Mouse (Mus musculus) erythroblast, embryonic 14.5 days (primary cell): Measurements from ENCODE around the gene Map4k2. TPM values are rescaled to one million over a fixed set of nuclear protein-coding genes. Genes with fewer than 3 reads are reported as not detected.

ENCODE experiments used
- H3K27me3 ChIP-seq: 2 replicates; pipeline ENCODE4 v1.6.1; 2012; ENCODE audit warnings: inconsistent platforms; ENCODE audit not compliant: control insufficient read depth
- H3K36me3 ChIP-seq: 2 replicates; pipeline ENCODE4 v1.6.1; 2012; ENCODE audit warnings: mild to moderate bottlenecking, inconsistent platforms; ENCODE audit not compliant: control insufficient read depth
- H3K4me1 ChIP-seq: 2 replicates; pipeline ENCODE4 v1.6.1; 2012; ENCODE audit warnings: inconsistent platforms; ENCODE audit not compliant: control insufficient read depth
- H3K4me3 ChIP-seq: replicated peaks from 2 replicates; pipeline ENCODE3; 2012; ENCODE audit warnings: moderate library complexity, mild to moderate bottlenecking, inconsistent platforms
- H3K9me3 ChIP-seq: 2 replicates; pipeline ENCODE4 v1.6.1; 2012; ENCODE audit warnings: low read length, inconsistent platforms, mixed read lengths; ENCODE audit not compliant: control insufficient read depth
- GATA1 ChIP-seq: IDR thresholded peaks from 2 replicates; pipeline ENCODE4 v1.6.1; 2012; ENCODE audit warnings: low read length, inconsistent platforms, mixed read lengths
- TAL1 ChIP-seq: IDR thresholded peaks from 3 replicates; pipeline ENCODE4 v1.6.1; 2012; ENCODE audit warnings: low read length, inconsistent platforms, mixed read lengths
- polyA plus RNA-seq: library from polyadenylated mRNA; stranded (reverse); fragments of >175 nt; gene quantifications from 2 replicates; pipeline ENCODE4 v1.2.3, GENCODE M21; 2012

The Map4k2 gene
- polyA plus RNA-seq, 1 experiment, result 2.1 TPM

DNA sequence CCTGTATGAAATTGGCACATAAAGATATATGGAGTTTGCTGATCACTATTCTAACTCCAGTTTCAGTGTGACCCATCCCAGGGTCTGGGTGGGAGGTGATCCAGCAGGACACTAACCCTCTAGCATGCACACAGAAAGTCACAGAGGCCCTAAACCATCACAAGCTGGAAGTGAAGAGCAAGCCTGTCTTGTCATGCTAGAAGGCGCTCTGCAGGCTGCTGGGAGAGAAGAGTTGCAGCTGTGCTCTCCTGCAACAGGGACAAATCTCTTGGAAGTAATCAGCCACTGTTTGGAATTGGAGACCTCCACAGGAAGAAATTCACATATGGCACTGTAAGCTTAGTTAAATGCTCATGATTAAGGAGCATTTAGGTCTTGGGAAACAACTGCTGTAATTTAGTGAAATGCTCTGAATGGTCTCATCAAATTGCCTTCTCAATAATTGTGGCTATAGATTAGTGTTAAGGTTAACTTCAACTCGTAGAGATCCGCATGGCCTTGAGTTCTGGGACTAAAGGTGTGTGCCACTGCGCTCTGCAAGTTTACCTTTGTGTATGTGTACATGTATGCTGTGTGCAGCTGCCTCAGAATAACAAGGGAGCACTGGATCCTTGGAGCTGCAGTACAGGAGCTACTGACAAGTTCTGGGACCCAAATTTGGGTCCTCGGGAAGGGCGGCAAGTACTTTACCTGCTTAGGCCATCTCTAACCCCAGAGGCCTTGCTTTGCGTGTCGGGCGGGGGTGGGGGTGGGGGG lies 39.7 kb downstream of the Map4k2 start:
- no peaks in the 10 kb centered on the region for H3K4me1 ChIP-seq
- H3K27me3 ChIP-seq, result no peaks in the 10 kb centered on the region
- no peak for TF ChIP-seq TAL1
- TF ChIP-seq GATA1, result no peak
- H3K9me3 ChIP-seq, result no peaks in the 10 kb centered on the region
- no peak overlapping the region for H3K4me3 ChIP-seq
- H3K36me3 ChIP-seq, result peaks cover 51% of the 10 kb centered on the region

DNA sequence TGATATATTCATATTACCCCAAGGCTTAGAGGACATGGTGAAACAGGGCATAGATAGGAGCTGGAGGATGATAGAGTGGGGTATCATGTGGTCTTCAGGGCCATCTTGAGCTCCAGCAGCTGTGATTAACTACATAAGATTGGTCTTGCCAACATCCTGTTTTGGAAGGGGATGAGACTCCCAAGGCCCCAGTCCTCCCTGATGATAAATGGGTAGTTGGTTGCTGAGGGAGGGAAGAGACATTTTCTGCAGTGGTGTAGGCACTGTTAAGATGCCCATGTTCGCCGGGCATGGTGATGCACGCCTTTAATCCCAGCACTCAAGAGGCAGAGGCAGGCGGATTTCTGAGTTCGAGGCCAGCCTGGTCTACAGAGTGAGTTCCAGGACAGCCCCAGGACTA lies 40.3 kb downstream of the Map4k2 start:
- no peak for TF ChIP-seq TAL1
- no peak for TF ChIP-seq GATA1
- no peak overlapping the region for H3K4me3 ChIP-seq

GRCm38 (mm10) chr19:6382323-6382924 lies 41.5 kb downstream of the Map4k2 start:
- no peak for TF ChIP-seq GATA1
- TF ChIP-seq TAL1, result no peak
- Histone ChIP-seq H3K36me3 (peaks cover 33% of the 10 kb centered on the region), H3K4me1 (no peaks in the 10 kb centered on the region), H3K27me3 (no peaks in the 10 kb centered on the region), H3K4me3 (no peak overlapping the region), H3K9me3 (no peaks in the 10 kb centered on the region)

More for the DNA sequence above, 40.3 kb downstream of the Map4k2 start:
- no peaks in the 10 kb centered on the region for H3K27me3 ChIP-seq
- peaks cover 44% of the 10 kb centered on the region for H3K36me3 ChIP-seq
- H3K9me3 ChIP-seq, result no peaks in the 10 kb centered on the region
- no peaks in the 10 kb centered on the region for H3K4me1 ChIP-seq

- peaks cover 22% of the 10 kb centered on the region for H3K36me3 ChIP-seq
- no peaks in the 10 kb centered on the region for H3K4me1 ChIP-seq
- no peaks in the 10 kb centered on the region; the same call in 1 of the 2 replicates for H3K27me3 ChIP-seq
- no peak overlapping the region for H3K4me3 ChIP-seq
- no peaks in the 10 kb centered on the region for H3K9me3 ChIP-seq
- TF ChIP-seq GATA1, result no peak
- no peak for TF ChIP-seq TAL1
Measured at GRCm38 (mm10) chr19:6383470-6383869, 42.5 kb downstream of the Map4k2 start.

DNA sequence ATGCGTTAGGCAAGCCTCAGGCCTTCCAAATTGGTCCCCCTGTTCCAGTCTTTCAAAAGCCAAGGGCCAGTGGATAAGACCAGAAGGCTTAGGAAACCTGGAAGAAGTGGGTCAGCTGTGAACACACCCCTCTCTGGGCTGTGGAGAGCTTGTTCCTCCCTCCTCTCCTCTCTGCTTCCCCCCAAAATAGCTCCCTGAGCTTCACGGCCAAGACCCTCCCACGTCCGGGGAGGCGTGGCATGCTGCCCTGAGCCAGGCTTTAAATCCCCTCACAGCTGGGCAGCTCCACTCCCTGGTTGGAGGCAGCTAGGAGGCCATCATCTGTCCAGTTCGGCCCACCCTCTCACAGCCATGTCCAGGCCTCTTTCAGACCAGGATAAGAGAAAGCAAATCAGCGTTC lies 43.2 kb downstream of the Map4k2 start, which contains the start of gene Pygm:
Gene Pygm, plus strand, starts transcription at position 272 of the 400 bp plus-strand sequence.
- peaks cover 5% of the 10 kb centered on the region for H3K27me3 ChIP-seq
- no peaks in the 10 kb centered on the region for H3K9me3 ChIP-seq
- no peak within 1 kb of the TSS for H3K4me3 ChIP-seq
- H3K36me3 ChIP-seq, result peaks cover 16% of the 10 kb centered on the region
- no peaks in the 10 kb centered on the region; the same call in 1 of the 2 replicates for H3K4me1 ChIP-seq
- TF ChIP-seq GATA1 (no peak), TAL1 (no peak)

GRCm38 (mm10) chr19:6384954-6385353 lies 44.0 kb downstream of the Map4k2 start:
- H3K9me3 ChIP-seq, result no peaks in the 10 kb centered on the region
- H3K4me1 ChIP-seq, result peaks cover 6% of the 10 kb centered on the region
- peaks cover 7% of the 10 kb centered on the region for H3K36me3 ChIP-seq
- TF ChIP-seq GATA1 (no peak), TAL1 (no peak)
- peaks cover 13% of the 10 kb centered on the region for H3K27me3 ChIP-seq
- H3K4me3 ChIP-seq, result no peak overlapping the region

- TF ChIP-seq GATA1, result no peak
- no peak for TF ChIP-seq TAL1
Measured at GRCm38 (mm10) chr19:6385419-6385818, 44.5 kb downstream of the Map4k2 start.

GRCm38 (mm10) chr19:6385821-6386220 lies 44.9 kb downstream of the Map4k2 start:
- TF ChIP-seq GATA1 (no peak), TAL1 (no peak)
- peaks cover under 1% of the 10 kb centered on the region for H3K36me3 ChIP-seq
- no peaks in the 10 kb centered on the region for H3K9me3 ChIP-seq
- no peak overlapping the region for H3K4me3 ChIP-seq
- peaks cover 6% of the 10 kb centered on the region for H3K4me1 ChIP-seq
- H3K27me3 ChIP-seq, result peaks cover 14% of the 10 kb centered on the region

More at GRCm38 (mm10) chr19:6385419-6385818, 44.5 kb downstream of the Map4k2 start:
- H3K9me3 ChIP-seq, result no peaks in the 10 kb centered on the region
- peaks cover 6% of the 10 kb centered on the region for H3K4me1 ChIP-seq
- peaks cover 4% of the 10 kb centered on the region for H3K36me3 ChIP-seq
- no peak overlapping the region for H3K4me3 ChIP-seq
- peaks cover 14% of the 10 kb centered on the region for H3K27me3 ChIP-seq

GRCm38 (mm10) chr19:6386234-6386633 lies 45.3 kb downstream of the Map4k2 start:
- no peaks in the 10 kb centered on the region for H3K36me3 ChIP-seq
- H3K9me3 ChIP-seq, result no peaks in the 10 kb centered on the region
- peaks cover 6% of the 10 kb centered on the region for H3K4me1 ChIP-seq
- peaks cover 14% of the 10 kb centered on the region for H3K27me3 ChIP-seq
- no peak overlapping the region for H3K4me3 ChIP-seq
- TF ChIP-seq TAL1 (no peak), GATA1 (no peak)
